ENCODE assay signal across 1 mouse cellular context in the genomic region with DNA sequence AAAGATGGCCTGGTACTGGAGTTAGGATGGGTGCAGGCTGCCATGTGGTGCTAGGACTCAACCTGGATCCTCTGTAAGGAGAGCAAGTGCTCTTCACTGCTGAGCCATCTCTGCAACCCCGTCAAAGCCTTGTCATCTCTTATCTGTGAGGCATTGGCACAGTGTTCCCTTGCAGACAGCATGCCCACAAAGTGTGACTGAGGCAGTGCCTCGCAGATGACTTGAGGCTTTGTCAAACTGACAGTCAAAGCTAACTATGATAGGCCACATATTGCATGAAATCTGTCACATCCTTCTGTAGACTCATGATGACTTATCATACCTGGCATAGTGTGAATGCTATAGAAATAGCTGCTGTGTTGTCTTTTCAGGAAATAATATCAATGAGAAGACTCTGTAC.
TF ChIP-seq lines count a peak whose summit lies in the region.

No protein-coding gene starts in this region.

TF ChIP-seq in MEL, 35 proteins besides CTCF, POLR2A, EP300 and RAD21:
- TF ChIP-seq ETS1 (IDR thresholded peaks at IDR 0.05; ENCODE audit: low read depth, low read length) (peak; percentile 16; the same call in 1 of the 2 replicates), JUND (IDR thresholded peaks at IDR 0.05; ENCODE audit: low read depth, low read length) (no peak)
TF ChIP-seq in MEL: peak in this region for 1.
